Mouse (Mus musculus): ENCODE results near the gene Gramd1b. TPM values are rescaled to one million over a fixed set of nuclear protein-coding genes. Genes with fewer than 3 reads are reported as not detected.
A peak's percentile ranks its signal among the peaks of the same experiment; 100 is the strongest.

The Gramd1b gene
- polyA plus RNA-seq, 1 experiment from 2014 or later, result 19.9 TPM

DNA sequence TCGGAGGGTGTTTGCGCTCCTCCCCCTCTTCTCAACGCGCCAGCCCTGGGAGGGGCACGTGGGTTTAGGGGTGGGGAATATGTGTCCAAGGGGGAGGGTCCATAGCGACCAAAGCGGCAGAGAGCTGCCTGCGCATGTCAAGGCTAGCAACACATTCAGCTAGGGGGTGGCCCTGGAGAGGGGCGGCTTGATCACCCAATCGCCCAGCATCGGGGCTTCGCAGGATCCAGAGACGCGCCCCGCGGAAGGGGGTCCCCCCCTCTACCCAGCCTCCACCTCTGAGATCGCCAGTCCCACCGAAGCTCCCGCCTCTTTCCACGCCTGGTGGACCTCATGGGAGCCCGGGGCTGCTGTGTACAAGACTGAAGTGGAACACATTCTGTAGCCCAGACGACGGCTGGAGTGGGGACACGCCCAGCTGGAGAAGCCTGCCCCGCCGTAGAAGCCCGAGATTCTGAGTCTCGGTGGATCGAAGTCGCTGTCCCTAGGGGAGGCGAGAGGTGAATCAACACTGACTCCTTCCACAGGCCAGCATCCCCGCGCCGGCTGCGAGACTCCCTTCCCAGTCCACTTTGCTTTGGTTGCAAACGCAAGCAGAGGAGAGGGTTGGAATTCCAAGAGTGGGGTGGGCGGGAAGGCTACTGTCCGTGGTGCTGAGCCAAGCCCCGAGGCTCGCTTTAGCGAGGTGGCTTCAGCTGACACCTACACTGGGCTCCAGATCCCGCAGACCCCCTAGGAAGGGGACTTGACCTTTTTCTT lies 261.9 kb downstream of the Gramd1b start, which contains the start of gene Scn3b:
TSS of gene Scn3b (plus strand) at position 115 of the 759 bp plus-strand sequence.
- 1% methylated on average over 42 of the region's 42 CpGs for WGBS
- peak; percentile 98 for ATAC-seq (replicated peaks)
- Histone ChIP-seq H3K27ac (peak within 1 kb of the TSS; percentile 79), H3K36me3 (replicated peaks) (no peaks in the 10 kb centered on the region), H3K4me2 (peak within 1 kb of the TSS; percentile 66), H3K27me3 (replicated peaks) (no peaks in the 10 kb centered on the region), H3K4me1 (peaks cover 40% of the 10 kb centered on the region), H3K9ac (peak within 1 kb of the TSS; percentile 83), H3K9me3 (no peaks in the 10 kb centered on the region), H3K4me3 (peak within 1 kb of the TSS; percentile 69)

DNA sequence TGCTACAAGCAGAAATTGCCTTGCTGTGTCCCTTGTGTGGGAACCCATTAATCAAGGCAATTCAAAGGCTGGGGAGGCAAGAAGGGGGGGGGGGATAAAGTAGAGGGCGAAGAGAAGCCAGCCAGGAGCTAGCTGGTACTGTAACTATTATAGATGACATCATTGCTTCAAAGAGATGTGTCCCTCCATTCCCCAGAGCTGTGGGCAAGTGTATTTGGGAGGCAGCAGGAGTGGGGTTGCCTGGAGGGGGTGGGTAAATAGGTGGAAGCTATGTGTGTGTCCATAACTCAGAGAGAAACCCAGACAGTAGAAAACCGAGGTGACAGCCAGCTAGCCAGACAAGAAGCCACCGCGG lies 262.5 kb downstream of the Gramd1b start:
- H3K4me1 ChIP-seq, result peaks cover 39% of the 10 kb centered on the region
- H3K9me3 ChIP-seq, result no peaks in the 10 kb centered on the region
- H3K27me3 ChIP-seq (replicated peaks), result no peaks in the 10 kb centered on the region
- peak overlapping the region; percentile 79 for H3K27ac ChIP-seq
- peak overlapping the region; percentile 69 for H3K4me3 ChIP-seq
- 0% methylated on average over 4 of the region's 4 CpGs for WGBS
- no peaks in the 10 kb centered on the region for H3K36me3 ChIP-seq (replicated peaks)
- peak overlapping the region; percentile 66 for H3K4me2 ChIP-seq
- ATAC-seq (replicated peaks), result no peak
- peak overlapping the region; percentile 83 for H3K9ac ChIP-seq

DNA sequence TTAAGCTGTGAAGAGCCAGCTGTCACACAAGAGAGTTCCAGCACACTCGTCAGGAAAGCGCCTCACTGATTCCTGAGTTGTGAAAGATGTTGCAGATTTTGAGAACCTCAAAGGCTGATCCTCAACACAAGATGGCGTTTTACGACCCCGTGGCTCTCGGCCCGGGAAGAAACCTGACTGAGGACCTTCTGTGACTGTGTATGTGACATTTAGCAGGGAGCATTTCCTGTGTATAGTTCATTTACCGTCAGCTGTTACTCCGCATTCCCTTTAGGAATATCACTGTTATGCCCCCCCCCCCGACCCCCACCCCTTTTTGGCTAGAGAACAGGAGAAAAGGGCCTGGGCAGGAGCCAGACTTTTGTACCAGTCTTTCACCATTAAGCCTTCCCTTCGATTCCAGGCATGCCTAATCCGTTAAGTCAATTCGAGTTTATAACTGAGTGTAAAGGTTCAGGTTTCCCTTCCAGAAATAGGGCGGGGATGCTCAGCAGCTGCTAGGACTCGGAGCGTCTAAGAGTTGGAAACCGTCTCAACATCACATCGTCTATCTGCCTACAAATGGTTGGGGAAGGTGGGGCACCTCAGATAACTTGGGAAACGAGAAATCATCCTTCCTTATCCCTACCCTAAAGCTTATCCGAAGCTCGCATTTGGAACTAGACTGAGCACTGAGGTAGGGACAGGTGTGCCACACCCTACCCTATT lies 263.0 kb downstream of the Gramd1b start:
- peaks cover 34% of the 10 kb centered on the region for H3K4me1 ChIP-seq
- peak overlapping the region; percentile 66 for H3K4me2 ChIP-seq
- H3K36me3 ChIP-seq (replicated peaks), result no peaks in the 10 kb centered on the region
- H3K27me3 ChIP-seq (replicated peaks), result no peaks in the 10 kb centered on the region
- peak overlapping the region; percentile 69 for H3K4me3 ChIP-seq
- H3K9me3 ChIP-seq, result no peaks in the 10 kb centered on the region
- WGBS, result 12% methylated on average over 21 of the region's 21 CpGs
- ATAC-seq (replicated peaks), result peak; percentile 16
- H3K9ac ChIP-seq, result peak overlapping the region; percentile 83
- peak overlapping the region; percentile 79 for H3K27ac ChIP-seq

DNA sequence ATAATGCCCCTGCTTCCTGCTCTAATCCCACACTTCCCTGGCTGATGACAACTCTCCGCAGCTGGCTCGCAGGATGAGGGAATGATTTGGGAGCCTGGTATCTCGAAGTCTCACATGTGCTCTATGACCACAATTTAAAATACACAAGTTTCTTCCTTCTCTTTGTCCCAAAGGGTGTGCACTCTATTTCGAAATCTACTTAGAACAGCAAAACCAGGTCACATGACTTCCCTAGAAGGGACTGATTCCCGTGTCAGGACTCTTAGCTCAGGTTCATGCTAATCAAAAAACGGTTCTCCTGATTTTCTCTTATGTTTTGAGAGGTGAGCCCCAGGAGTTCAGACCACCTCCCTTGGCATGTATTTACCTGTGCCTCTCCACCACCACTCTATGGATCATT lies 267.3 kb downstream of the Gramd1b start:
- Histone ChIP-seq H3K27ac (no peak overlapping the region), H3K4me2 (no peak overlapping the region), H3K27me3 (replicated peaks) (no peaks in the 10 kb centered on the region), H3K4me1 (peaks cover 13% of the 10 kb centered on the region), H3K4me3 (no peak overlapping the region), H3K9me3 (no peaks in the 10 kb centered on the region), H3K36me3 (replicated peaks) (no peaks in the 10 kb centered on the region), H3K9ac (no peak overlapping the region)
- WGBS, result 66% methylated on average over 6 of the region's 6 CpGs
- ATAC-seq (replicated peaks), result no peak

DNA sequence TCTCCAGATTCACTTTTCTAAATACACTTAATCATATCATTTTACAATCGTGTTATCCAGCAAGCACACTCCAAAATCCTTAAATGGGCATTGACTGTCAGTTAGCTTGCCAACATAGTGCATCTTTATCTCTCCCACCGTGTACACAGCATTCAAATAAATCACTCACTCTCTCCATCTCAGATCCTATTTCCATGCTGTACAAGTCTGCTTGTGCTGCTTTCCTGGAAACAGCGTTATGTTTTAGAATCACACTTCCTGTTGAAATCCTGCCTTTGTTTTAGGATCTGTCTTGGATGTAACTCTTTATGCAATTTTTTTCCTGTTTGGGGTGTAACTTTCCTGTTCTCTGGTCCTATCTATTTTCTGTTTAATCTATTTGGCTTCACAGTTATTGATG lies 278.7 kb downstream of the Gramd1b start:
- Histone ChIP-seq H3K4me1 (no peaks in the 10 kb centered on the region), H3K27me3 (replicated peaks) (no peaks in the 10 kb centered on the region), H3K9me3 (no peaks in the 10 kb centered on the region), H3K27ac (no peak overlapping the region), H3K36me3 (replicated peaks) (no peaks in the 10 kb centered on the region), H3K4me2 (no peak overlapping the region), H3K9ac (no peak overlapping the region), H3K4me3 (no peak overlapping the region)
- WGBS, result 73% methylated on average over 3 of the region's 3 CpGs
- ATAC-seq (replicated peaks), result no peak

DNA sequence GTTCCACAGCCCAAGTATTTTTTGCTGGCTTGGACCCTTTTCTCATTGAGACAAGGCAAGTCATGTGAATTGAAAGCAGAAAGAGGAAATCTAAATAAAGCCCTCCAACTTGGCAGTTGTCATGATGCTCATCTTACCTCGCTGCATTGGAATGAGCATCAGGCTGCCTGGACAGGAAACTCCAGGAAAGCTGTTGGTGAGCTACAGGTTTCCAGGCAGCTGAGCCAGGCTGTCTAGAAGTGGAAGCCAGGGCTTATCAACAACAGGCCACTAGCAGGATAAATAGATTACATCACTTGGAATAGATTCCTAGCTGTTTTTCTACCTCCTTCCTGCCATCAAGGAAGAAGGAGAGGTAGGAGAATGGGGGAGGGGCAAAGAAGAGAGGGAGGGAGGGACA lies 282.1 kb downstream of the Gramd1b start:
- ATAC-seq (replicated peaks), result no peak
- H3K27me3 ChIP-seq (replicated peaks), result no peaks in the 10 kb centered on the region
- 76% methylated on average over 1 of the region's 1 CpGs for WGBS
- no peak overlapping the region for H3K4me2 ChIP-seq
- H3K9me3 ChIP-seq, result no peaks in the 10 kb centered on the region
- H3K27ac ChIP-seq, result no peak overlapping the region
- no peak overlapping the region for H3K4me3 ChIP-seq
- no peaks in the 10 kb centered on the region for H3K36me3 ChIP-seq (replicated peaks)
- peaks cover 13% of the 10 kb centered on the region for H3K4me1 ChIP-seq
- no peak overlapping the region for H3K9ac ChIP-seq

DNA sequence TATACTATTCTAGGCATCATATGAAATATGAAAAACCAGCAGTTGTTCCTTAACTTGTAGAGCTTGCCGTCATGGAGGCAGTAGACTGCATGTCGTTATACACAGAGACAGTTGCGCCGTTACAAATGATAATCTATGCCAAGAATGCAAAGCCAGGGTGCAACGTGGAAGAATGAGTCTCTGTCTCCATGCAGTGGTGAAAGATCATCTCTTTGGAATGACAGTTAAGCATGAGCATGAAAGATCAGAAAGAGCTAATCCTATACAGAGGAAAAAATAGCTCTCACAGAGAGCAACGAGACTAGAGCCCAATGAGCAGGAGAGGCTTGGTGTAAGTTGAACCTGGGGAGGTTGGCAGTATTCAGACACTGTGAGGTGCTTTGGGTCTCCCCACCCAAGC lies 284.5 kb downstream of the Gramd1b start:
- H3K27ac ChIP-seq, result peak overlapping the region; percentile 32; the same call in 1 of the 2 replicates
- H3K9ac ChIP-seq, result no peak overlapping the region
- peaks cover 17% of the 10 kb centered on the region for H3K4me1 ChIP-seq
- no peaks in the 10 kb centered on the region for H3K36me3 ChIP-seq (replicated peaks)
- no peak for ATAC-seq (replicated peaks)
- no peak overlapping the region for H3K4me3 ChIP-seq
- no peaks in the 10 kb centered on the region for H3K9me3 ChIP-seq
- WGBS, result 47% methylated on average over 6 of the region's 6 CpGs
- no peak overlapping the region for H3K4me2 ChIP-seq
- no peaks in the 10 kb centered on the region for H3K27me3 ChIP-seq (replicated peaks)

DNA sequence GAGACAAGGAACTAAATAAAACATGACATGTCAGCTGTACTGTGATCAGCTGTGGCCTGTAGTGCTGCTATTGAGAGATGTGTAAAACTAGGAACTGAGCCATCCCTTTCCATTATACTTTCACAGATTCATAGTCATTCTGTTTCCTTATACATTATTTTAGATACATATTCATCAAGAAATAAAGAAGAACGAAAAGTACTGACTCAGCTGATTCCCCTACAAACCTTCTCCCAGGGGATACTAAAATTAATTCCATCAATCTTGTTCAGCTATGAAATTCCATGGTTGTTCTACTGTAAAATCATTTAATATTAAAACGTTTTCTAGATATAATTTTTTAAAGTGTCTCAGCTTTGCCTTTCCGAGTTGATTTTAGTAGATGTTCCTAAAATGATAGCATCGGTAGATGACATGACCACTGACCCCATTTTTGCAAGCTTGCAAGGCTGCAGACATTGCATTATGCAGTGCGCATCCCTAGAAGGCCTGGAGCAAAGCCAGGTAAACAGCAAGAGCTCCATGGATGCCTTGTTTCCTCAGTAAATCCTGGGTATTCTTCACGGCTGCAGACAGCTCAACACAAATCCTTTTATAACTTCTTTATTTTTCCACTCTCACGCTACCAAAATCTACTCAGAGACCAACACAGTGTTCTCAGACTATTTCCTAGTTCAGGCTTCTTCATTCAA lies 285.1 kb downstream of the Gramd1b start:
- ATAC-seq (replicated peaks), result no peak
- no peak overlapping the region for H3K4me2 ChIP-seq
- H3K9me3 ChIP-seq, result no peaks in the 10 kb centered on the region
- H3K9ac ChIP-seq, result no peak overlapping the region
- H3K27ac ChIP-seq, result peak overlapping the region; percentile 32
- H3K4me1 ChIP-seq, result peaks cover 21% of the 10 kb centered on the region
- no peaks in the 10 kb centered on the region for H3K27me3 ChIP-seq (replicated peaks)
- H3K36me3 ChIP-seq (replicated peaks), result no peaks in the 10 kb centered on the region
- WGBS, result 56% methylated on average over 7 of the region's 7 CpGs
- no peak overlapping the region for H3K4me3 ChIP-seq

DNA sequence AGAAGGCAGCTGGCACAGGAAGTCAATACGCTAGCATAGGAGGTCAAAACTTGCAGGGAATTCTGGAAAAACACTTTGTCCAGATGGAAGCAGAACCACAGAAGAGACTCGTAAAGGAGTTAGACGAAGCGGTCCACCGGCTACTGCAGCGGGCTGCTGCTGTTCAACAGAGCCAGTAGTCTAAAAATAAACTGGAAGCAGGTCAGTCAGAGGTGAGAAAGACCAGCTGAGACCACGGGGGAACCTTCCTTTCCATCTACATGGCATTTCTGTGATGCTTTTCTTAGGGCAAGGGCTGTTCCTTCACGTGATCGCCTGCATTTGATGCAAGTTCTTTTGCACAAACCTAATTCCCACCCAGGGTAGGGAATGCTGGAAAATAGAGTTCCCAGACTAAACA lies 285.7 kb downstream of the Gramd1b start:
- ATAC-seq (replicated peaks), result no peak
- WGBS, result 74% methylated on average over 9 of the region's 9 CpGs
- H3K27ac ChIP-seq, result peak overlapping the region; percentile 26; the same call in 1 of the 2 replicates

More for the DNA sequence above, 285.7 kb downstream of the Gramd1b start:
- no peak overlapping the region for H3K4me3 ChIP-seq
- H3K4me1 ChIP-seq, result peaks cover 27% of the 10 kb centered on the region
- no peaks in the 10 kb centered on the region for H3K36me3 ChIP-seq (replicated peaks)
- no peak overlapping the region for H3K4me2 ChIP-seq
- H3K9ac ChIP-seq, result no peak overlapping the region
- H3K9me3 ChIP-seq, result no peaks in the 10 kb centered on the region
- no peaks in the 10 kb centered on the region for H3K27me3 ChIP-seq (replicated peaks)

Other genes starting within 250 kb of the Gramd1b start
- not detected in 2 replicates for gene Gm21915, start 139.2 kb upstream of the Gramd1b start, polyA plus RNA-seq (2015; fragmentation: Nextera tagmentation; extraction: Ambion mirVana)
- gene Clmp, start 154.6 kb upstream of the Gramd1b start, polyA plus RNA-seq (2015; fragmentation: Nextera tagmentation; extraction: Ambion mirVana), result 49.0 and 57.0 TPM in 2 replicates

Data from midbrain, embryonic 15.5 days (tissue).